Mouse (Mus musculus) 3T3-L1 (cell line): ENCODE data around the gene Tyk2.

Source experiments
- DNase-seq: peaks from one replicate; pipeline ENCODE4 v3.0.0-alpha.2; 2015; ENCODE audit warnings: low read depth, low spot score

The Tyk2 gene

GRCm38 (mm10) chr9:21149654-21150419 lies 18.8 kb upstream of the Tyk2 start, which contains the start of gene Cdc37:
Gene Cdc37, minus strand, starts transcription at chr9:21149982.
- peak; percentile 91 for DNase-seq

- no peak for DNase-seq
Measured at GRCm38 (mm10) chr9:21149077-21149653, 18.1 kb upstream of the Tyk2 start.

- peak; percentile 40 for DNase-seq
Measured at GRCm38 (mm10) chr9:21148427-21148826, 17.4 kb upstream of the Tyk2 start.

- DNase-seq = no peak
Measured at GRCm38 (mm10) chr9:21146722-21147121, 15.7 kb upstream of the Tyk2 start.

- DNase-seq = no peak
Measured at GRCm38 (mm10) chr9:21145431-21145830, 14.4 kb upstream of the Tyk2 start.

DNA sequence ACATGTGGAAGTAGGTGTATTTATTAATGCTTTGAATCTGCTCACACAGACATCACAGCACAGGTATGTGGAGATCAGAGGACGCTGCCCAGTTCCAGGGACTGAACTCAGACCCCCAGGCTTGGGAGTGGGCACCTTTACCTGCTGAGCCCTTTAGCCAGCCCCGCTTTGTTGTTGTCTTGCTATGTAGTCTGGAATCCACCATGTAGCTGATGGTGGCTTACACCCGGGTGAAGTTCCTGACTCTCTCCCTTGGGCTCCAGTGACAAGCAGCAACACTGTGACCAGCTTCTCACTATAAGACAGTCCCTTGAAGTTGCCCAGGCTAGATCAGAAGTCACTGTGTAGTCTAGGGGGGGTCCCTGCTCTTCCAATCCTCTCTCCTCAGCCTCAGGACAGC lies 13.3 kb upstream of the Tyk2 start:
- no peak for DNase-seq

DNA sequence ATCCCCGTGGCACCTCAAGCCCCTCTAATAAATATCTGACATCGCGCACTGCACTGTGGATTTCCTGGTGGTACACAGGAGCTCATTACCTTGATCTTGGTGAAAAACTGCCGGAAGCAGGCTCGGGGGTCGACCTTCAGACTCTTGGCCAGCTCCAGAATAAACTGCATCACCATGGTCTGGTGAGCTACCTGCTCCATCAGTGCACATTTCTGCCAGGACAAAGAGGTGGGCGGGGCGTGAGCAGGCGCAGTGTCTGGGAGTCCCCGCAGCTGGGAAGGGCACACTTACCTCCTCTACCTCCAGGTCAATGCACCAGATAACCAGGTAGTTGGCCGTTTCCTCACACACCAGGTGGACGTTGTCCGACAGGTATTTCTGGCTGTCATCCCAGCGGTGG lies 10.9 kb upstream of the Tyk2 start:
- DNase-seq = no peak

DNA sequence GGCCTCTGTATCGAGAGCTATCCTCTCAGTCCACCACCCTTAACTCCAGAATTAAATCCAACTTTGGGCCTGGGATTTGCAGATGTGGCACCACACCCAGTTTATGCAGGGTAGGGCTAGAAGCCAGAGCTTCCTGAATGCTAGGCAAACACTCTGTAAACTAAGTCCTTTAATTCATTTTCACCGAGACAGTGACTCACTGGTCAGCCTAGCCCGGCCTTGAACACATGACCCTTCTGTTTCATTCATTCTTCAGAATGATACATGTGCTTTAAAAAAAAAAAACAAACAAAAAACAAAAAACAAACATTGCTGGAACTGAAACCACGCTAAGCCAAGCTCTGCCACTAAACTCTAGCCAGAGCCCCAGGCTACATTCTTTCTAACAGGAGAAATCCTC lies 7.3 kb upstream of the Tyk2 start:
- peak; percentile 74 for DNase-seq

DNA sequence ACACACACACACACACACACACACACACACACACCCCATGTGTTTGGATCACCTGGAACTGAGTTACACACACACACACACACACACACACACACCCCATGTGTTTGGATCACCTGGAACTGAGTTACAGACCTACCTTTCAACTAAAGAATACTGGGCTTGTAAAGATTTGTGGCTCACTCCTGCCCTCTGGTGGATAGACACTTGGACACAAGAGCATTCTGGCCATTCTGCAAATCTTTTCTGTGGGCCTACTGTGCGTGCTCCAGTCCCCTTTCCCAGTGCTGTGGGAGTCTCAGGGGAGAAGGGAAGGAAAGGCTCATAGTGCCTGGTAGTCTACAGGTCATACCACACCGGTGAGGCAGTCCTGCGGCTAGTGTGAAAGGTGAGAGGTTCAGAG lies 6.2 kb upstream of the Tyk2 start:
- DNase-seq = peak; percentile 86

DNA sequence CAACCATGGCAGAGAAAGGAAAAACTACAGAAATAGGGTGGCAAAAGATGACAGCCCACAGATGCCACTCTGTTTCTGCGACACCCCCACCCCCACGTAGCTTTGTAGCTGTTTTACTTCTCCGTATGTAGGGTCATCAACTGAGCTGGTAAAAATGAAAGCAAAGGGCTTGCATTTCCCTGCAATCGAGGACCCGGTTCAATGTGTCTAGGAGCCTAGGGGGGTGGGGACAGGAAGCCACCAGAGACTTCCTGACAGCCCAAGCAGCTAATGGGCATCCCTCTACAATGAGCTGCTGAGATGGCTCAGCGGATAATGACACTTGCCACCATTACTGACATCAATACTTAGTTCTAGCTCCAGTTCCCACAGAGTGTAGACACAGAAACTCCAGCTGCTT lies 5.4 kb upstream of the Tyk2 start:
- no peak for DNase-seq

- DNase-seq = peak; percentile 66
Measured at GRCm38 (mm10) chr9:21135941-21136381, 4.9 kb upstream of the Tyk2 start.

- no peak for DNase-seq
Measured at GRCm38 (mm10) chr9:21135329-21135890, 4.4 kb upstream of the Tyk2 start.

- DNase-seq = peak; percentile 96
Measured at GRCm38 (mm10) chr9:21134595-21135328, 3.7 kb upstream of the Tyk2 start.

DNA sequence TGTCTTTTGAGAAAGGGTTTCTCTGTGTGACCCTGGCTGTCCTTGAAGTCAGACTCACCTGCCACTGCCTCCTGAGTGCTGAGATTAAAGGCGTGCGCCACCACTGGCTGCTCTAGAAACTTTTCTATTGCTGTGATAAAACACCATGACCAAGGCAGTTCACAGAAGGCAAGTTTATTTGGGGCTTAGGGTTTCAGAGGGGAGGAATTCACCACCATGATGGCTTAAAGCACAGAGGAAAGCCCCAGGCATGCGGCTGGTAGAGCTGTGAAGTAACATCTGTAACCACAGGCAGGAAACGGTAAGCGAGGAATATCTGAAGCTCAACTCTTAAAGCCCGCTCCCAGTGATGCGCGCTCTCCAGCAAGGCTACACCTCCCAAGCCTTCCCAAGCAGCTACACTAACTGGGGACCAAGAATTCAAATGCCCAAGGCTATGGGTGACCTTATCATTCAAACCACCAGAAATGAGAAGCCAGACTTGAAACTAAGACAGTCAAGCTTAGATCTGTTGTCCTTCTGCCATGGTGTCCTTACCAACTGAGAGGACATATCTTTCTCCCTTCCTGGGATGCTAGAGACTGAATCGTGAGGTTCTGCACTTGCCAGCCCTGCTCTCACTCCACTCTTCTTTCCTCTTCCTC lies 2.1 kb upstream of the Tyk2 start:
- peak; percentile 48 for DNase-seq

DNA sequence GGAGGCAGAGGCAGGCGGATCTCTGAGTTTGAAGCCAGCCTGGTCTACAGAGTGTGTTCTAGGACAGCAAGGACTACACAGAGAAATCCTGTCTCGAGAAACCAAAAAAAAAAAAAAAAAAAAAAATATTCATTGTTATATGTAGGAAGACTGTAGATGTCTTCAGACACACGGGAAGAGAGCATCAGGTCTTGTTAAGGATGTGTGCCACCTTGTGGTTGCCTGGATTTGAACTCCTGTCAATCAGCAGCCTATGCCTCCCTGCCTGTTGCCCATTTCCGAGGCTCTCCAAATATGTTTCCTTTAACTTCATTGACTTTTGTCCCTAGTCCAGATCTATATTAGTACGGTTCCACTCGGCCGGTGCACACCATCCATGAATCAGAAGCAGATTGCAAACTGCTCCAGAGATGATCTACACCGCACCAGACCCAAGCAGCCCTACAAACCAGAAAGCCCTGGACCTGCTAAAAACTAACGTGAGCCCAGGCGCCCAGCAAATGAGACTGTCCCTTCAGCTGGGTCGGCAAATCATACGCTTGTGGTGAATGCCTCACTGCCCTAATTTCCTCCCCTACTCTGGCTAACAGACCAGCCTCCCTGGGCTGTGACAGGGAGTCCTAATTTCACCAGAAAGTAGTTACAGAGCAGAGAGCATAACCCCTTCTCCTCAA lies 1.2 kb upstream of the Tyk2 start:
- DNase-seq = no peak

- DNase-seq = peak; percentile 81
Measured at GRCm38 (mm10) chr9:21126259-21126627, 4.8 kb downstream of the Tyk2 start.

DNA sequence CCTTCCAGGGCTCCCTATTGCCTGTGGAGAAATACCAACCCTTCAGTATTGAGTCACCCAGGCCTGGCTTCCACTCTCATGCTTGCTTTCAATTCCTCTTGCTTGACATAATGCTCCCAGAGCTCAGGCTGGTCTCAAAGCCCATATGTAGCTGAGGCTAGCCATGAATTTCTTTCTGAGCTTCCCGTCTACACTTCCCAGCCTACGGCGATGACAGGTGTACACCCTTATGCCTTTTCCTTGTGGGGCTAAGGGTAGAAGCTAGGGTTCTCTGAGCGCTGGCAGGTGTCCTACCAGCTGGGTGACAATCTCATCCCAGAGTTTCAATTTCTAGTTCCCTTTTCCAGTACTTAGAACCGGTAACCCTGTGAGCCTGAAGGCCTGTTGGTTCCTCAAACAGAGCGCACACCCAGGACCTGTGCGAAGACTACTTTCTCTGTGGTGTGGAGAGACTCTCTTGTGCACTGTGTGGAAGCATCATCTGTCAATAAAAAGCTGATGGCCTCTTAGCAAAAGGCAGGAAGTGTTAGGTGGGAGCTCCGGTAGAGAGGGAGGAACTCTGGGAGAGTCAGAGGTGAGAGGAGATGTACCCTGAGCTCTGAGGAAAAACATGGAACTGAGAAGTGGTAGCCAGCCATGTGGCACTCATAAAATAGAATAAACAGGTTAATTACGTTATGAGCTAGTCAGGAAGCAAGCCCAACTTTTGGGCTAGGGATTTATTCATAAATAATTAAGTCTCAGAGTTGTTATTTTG lies 5.4 kb downstream of the Tyk2 start:
- no peak for DNase-seq

GRCm38 (mm10) chr9:21124837-21125236 lies 6.2 kb downstream of the Tyk2 start:
- DNase-seq = no peak

DNA sequence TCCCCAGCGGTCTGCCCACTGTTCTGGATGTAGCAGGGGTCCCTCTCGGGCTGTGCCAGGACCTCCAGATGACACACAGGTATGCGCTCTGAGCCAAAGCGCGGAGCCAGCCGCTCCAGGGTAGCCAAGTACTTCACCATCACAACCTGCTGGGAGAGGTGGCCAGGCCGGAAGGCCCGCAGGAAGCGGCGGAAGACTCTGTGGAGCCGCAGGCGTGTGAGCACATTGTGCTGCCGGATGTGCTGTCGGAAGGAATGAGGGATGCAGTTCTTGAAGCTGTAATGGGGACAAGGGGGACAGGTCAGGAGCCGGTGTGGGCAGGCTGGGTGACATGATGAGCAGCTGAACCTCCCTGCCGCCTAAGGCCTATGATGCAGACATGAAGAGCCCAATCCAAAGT lies 9.6 kb downstream of the Tyk2 start:
- no peak for DNase-seq

DNA sequence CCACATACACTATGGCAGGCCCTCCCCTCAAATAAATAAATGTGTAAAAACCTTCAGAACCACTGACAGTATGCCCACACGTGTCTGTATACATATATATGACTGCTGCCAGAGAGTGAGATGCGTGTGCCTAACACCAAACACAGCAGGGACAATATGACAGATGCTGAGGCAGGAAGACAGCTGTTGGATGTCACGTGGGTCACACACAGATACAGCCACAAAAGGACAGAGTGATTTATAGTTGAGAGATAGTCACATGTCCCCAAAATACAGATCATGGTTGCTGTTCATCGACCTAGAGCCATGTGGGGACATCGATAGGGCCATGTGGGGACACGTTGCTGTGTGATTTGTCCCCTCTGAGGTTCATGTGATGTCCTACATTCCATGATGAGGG lies 14.0 kb downstream of the Tyk2 start:
- DNase-seq = no peak

DNA sequence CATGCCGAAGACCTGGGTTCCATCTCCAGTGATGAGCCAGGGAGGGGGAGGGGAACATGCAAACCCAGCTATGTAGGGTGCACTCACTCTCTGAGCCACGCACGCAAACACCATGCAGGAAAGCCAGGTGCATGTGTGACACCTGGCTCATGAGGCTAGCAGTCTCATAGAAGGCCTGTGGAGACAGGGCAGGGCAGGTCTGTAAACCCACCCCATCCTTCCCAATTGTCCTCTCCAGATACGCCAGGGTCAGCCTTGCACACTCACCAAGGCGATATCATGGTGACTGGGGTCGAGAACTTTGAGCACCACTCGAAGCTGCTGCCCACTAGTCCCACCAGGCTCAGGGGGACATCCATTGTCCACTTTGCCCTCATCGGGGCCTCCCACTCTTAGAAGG lies 15.9 kb downstream of the Tyk2 start:
- no peak for DNase-seq
